Mouse (Mus musculus) liver, embryonic 13.5 days (tissue): ENCODE results near the gene Cblc. TPM values are rescaled to one million over a fixed set of nuclear protein-coding genes. Genes with fewer than 3 reads are reported as not detected.
"Not testable (repeated sequence)": the region's sequence is repeated elsewhere in the genome, so short reads cannot be mapped to it uniquely, and the experiment has no call there.

Experiments used
- ATAC-seq: fragments of 200-750 bp; cut with Nextera tagmentation; 2 replicates; pipeline ENCODE4 v1.8.0; 2017; ENCODE audit warnings: low read depth, mild to moderate bottlenecking, moderate number of reproducible peaks, moderate library complexity
- DNase-seq: peaks from one replicate; pipeline ENCODE4 v3.0.0; 2022
- H3K27ac ChIP-seq: fragments of 300-500 bp; sonication (generic); 2 replicates; pipeline ENCODE4 v1.5.1; 2015; ENCODE audit warnings: moderate library complexity, mild to moderate bottlenecking, inconsistent platforms
- H3K27me3 ChIP-seq: fragments of 300-500 bp; sonication (generic); 2 replicates; pipeline ENCODE4 v1.6.1; 2015; ENCODE audit warnings: mild to moderate bottlenecking, inconsistent platforms
- H3K36me3 ChIP-seq: fragments of 300-500 bp; sonication (generic); 2 replicates; pipeline ENCODE4 v1.6.1; 2015; ENCODE audit warnings: mild to moderate bottlenecking, inconsistent platforms
- H3K4me1 ChIP-seq: fragments of 300-500 bp; sonication (generic); replicated peaks from 2 replicates; pipeline ENCODE4 v1.6.1; 2015; ENCODE audit warnings: inconsistent platforms
- H3K4me2 ChIP-seq: fragments of 300-500 bp; sonication (generic); 2 replicates; pipeline ENCODE4 v1.6.1; 2015; ENCODE audit warnings: inconsistent platforms, mild to moderate bottlenecking, moderate library complexity
- H3K4me3 ChIP-seq: fragments of 300-500 bp; sonication (generic); replicated peaks from 2 replicates; pipeline ENCODE4 v1.5.1; 2015; ENCODE audit warnings: mild to moderate bottlenecking, inconsistent platforms
- H3K9ac ChIP-seq: fragments of 300-500 bp; sonication (generic); 2 replicates; pipeline ENCODE4 v1.6.1; 2015; ENCODE audit warnings: mild to moderate bottlenecking, inconsistent platforms
- H3K9me3 ChIP-seq: fragments of 300-500 bp; sonication (generic); replicated peaks from 2 replicates; pipeline ENCODE4 v1.6.1; 2016; ENCODE audit warnings: inconsistent platforms
- WGBS: fragments of 180-500 bp; shearing (Covaris S2); methylation state at CpG from one replicate; pipeline ENCODE4 v1.1.7; 2015; ENCODE audit not compliant: insufficient replicate concordance; 5-methylcytosine and 5-hydroxymethylcytosine counted together
- polyA plus RNA-seq: library from polyadenylated mRNA; unstranded; fragments of >200 nt; fragmentation: Nextera tagmentation; extraction: Ambion mirVana; gene quantifications from 2 replicates; pipeline ENCODE4 v1.2.1, GENCODE M21; 2015

Gene Cblc
- polyA plus RNA-seq, 1 experiment from 2014 or later: 1.2 TPM

GRCm38 (mm10) chr7:19800764-19801163 is 4.2 kb upstream of the Cblc start:
- Histone ChIP-seq H3K27ac (no peak overlapping the region), H3K4me2 (no peak overlapping the region), H3K9me3 (0 out of 2 replicates have a peak, but pooled peaks cover 3% of the 10 kb centered on the region), H3K36me3 (no peaks in the 10 kb centered on the region), H3K9ac (no peak overlapping the region), H3K4me1 (peaks cover 3% of the 10 kb centered on the region; the same call in 1 of the 2 replicates), H3K27me3 (peaks cover 14% of the 10 kb centered on the region), H3K4me3 (no peak overlapping the region)
- ATAC-seq: no peak
- WGBS: 22% methylated on average over 2 of the region's 2 CpGs
- DNase-seq: no peak

GRCm38 (mm10) chr7:19796254-19796653 is 355 bp downstream of the Cblc start:
- H3K9ac ChIP-seq: 0 out of 2 replicates have a peak overlapping the region, but pooled peaks have one; percentile 22
- no peak for ATAC-seq
- WGBS: 13% methylated on average over 18 of the region's 18 CpGs

GRCm38 (mm10) chr7:19795236-19795635 is 1.4 kb downstream of the Cblc start:
- Histone ChIP-seq H3K27ac (no peak overlapping the region), H3K27me3 (peaks cover 28% of the 10 kb centered on the region), H3K4me3 (no peak overlapping the region), H3K9me3 (no peaks in the 10 kb centered on the region), H3K9ac (no peak overlapping the region), H3K4me1 (peaks cover 7% of the 10 kb centered on the region), H3K36me3 (no peaks in the 10 kb centered on the region), H3K4me2 (no peak overlapping the region)
- ATAC-seq: no peak
- no peak for DNase-seq
- WGBS: 59% methylated on average over 2 of the region's 2 CpGs

More at GRCm38 (mm10) chr7:19796254-19796653, 355 bp downstream of the Cblc start:
- Histone ChIP-seq H3K4me2 (peak overlapping the region; percentile 54), H3K4me1 (peaks cover 3% of the 10 kb centered on the region; the same call in 1 of the 2 replicates), H3K36me3 (no peaks in the 10 kb centered on the region), H3K9me3 (no peaks in the 10 kb centered on the region), H3K4me3 (peak overlapping the region; percentile 26), H3K27me3 (peaks cover 21% of the 10 kb centered on the region), H3K27ac (no peak overlapping the region)
- DNase-seq: no peak

GRCm38 (mm10) chr7:19792701-19793630 is 3.6 kb downstream of the Cblc start:
- 70% methylated on average over 19 of the region's 19 CpGs for WGBS
- H3K9me3 ChIP-seq: no peaks in the 10 kb centered on the region
- H3K9ac ChIP-seq: no peak overlapping the region
- ATAC-seq: no peak
- peaks cover 36% of the 10 kb centered on the region for H3K27me3 ChIP-seq
- H3K27ac ChIP-seq: no peak overlapping the region
- no peaks in the 10 kb centered on the region for H3K36me3 ChIP-seq
- DNase-seq: no peak
- peaks cover 13% of the 10 kb centered on the region for H3K4me1 ChIP-seq
- no peak overlapping the region for H3K4me3 ChIP-seq
- H3K4me2 ChIP-seq: no peak overlapping the region

- not testable (repeated sequence) for H3K4me2 ChIP-seq, H3K4me1 ChIP-seq, DNase-seq, H3K27ac ChIP-seq, H3K9me3 ChIP-seq, ATAC-seq, H3K36me3 ChIP-seq, H3K4me3 ChIP-seq, H3K9ac ChIP-seq
- peaks cover 30% of the 10 kb centered on the region for H3K27me3 ChIP-seq
- 69% methylated on average over 2 of the region's 2 CpGs for WGBS
Observed at GRCm38 (mm10) chr7:19791504-19791903, 5.1 kb downstream of the Cblc start.

- ATAC-seq (peak; percentile 49; the same call in 1 of the 2 replicates), DNase-seq (peak; percentile 58)
- Histone ChIP-seq H3K9me3 (no peaks in the 10 kb centered on the region), H3K27me3 (peaks cover 16% of the 10 kb centered on the region), H3K36me3 (no peaks in the 10 kb centered on the region), H3K4me3 (peak overlapping the region; percentile 45), H3K4me1 (peaks cover 15% of the 10 kb centered on the region), H3K4me2 (peak overlapping the region; percentile 66), H3K27ac (no peak overlapping the region), H3K9ac (peak overlapping the region; percentile 51)
- WGBS: 2% methylated on average over 19 of the region's 19 CpGs
Observed at GRCm38 (mm10) chr7:19789904-19790347, 6.7 kb downstream of the Cblc start.

GRCm38 (mm10) chr7:19785874-19786458 is 10.6 kb downstream of the Cblc start:
- DNase-seq: no peak
- Histone ChIP-seq H3K4me3 (no peak overlapping the region), H3K4me2 (no peak overlapping the region), H3K36me3 (no peaks in the 10 kb centered on the region), H3K9me3 (no peaks in the 10 kb centered on the region), H3K9ac (no peak overlapping the region), H3K4me1 (peaks cover 20% of the 10 kb centered on the region), H3K27ac (no peak overlapping the region), H3K27me3 (peaks cover 13% of the 10 kb centered on the region; the same call in 1 of the 2 replicates)
- WGBS: 37% methylated on average over 12 of the region's 12 CpGs
- no peak for ATAC-seq

GRCm38 (mm10) chr7:19784764-19785535 is 11.7 kb downstream of the Cblc start:
- peak; percentile 45 for ATAC-seq
- Histone ChIP-seq H3K36me3 (no peaks in the 10 kb centered on the region), H3K9ac (no peak overlapping the region), H3K4me3 (no peak overlapping the region), H3K4me1 (peaks cover 15% of the 10 kb centered on the region), H3K27me3 (0 out of 2 replicates have a peak, but pooled peaks cover 7% of the 10 kb centered on the region), H3K9me3 (no peaks in the 10 kb centered on the region), H3K27ac (no peak overlapping the region), H3K4me2 (no peak overlapping the region)
- DNase-seq: no peak
- WGBS: 20% methylated on average over 11 of the region's 11 CpGs

GRCm38 (mm10) chr7:19783630-19784029 is 13.0 kb downstream of the Cblc start:
- DNase-seq: no peak

GRCm38 (mm10) chr7:19782645-19783044 is 14.0 kb downstream of the Cblc start:
- WGBS: 83% methylated on average over 4 of the region's 4 CpGs
- Histone ChIP-seq H3K9me3 (no peaks in the 10 kb centered on the region), H3K36me3 (no peaks in the 10 kb centered on the region), H3K4me2 (no peak overlapping the region), H3K4me3 (no peak overlapping the region), H3K4me1 (peaks cover 11% of the 10 kb centered on the region), H3K9ac (no peak overlapping the region), H3K27me3 (no peaks in the 10 kb centered on the region), H3K27ac (no peak overlapping the region)
- ATAC-seq (no peak), DNase-seq (no peak)

More at GRCm38 (mm10) chr7:19783630-19784029, 13.0 kb downstream of the Cblc start:
- H3K36me3 ChIP-seq: no peaks in the 10 kb centered on the region
- no peaks in the 10 kb centered on the region for H3K27me3 ChIP-seq
- H3K9me3 ChIP-seq: no peaks in the 10 kb centered on the region
- ATAC-seq: no peak
- H3K4me2 ChIP-seq: no peak overlapping the region
- H3K4me3 ChIP-seq: no peak overlapping the region
- 53% methylated on average over 8 of the region's 8 CpGs for WGBS
- no peak overlapping the region for H3K9ac ChIP-seq
- peaks cover 11% of the 10 kb centered on the region for H3K4me1 ChIP-seq
- no peak overlapping the region for H3K27ac ChIP-seq

GRCm38 (mm10) chr7:19781741-19782140 is 14.9 kb downstream of the Cblc start:
- peaks cover 11% of the 10 kb centered on the region for H3K4me1 ChIP-seq
- 74% methylated on average over 7 of the region's 7 CpGs for WGBS
- no peak overlapping the region for H3K4me3 ChIP-seq
- H3K36me3 ChIP-seq: no peaks in the 10 kb centered on the region
- no peak for DNase-seq
- no peak for ATAC-seq
- no peaks in the 10 kb centered on the region for H3K9me3 ChIP-seq
- H3K27ac ChIP-seq: no peak overlapping the region
- H3K4me2 ChIP-seq: no peak overlapping the region
- no peak overlapping the region for H3K9ac ChIP-seq
- no peaks in the 10 kb centered on the region for H3K27me3 ChIP-seq
